Mouse (Mus musculus) heart, embryonic 16.5 days (tissue): ENCODE results near the gene Parp9. TPM values are rescaled to one million over a fixed set of nuclear protein-coding genes. Genes with fewer than 3 reads are reported as not detected.

Source experiments
- ATAC-seq: fragments of 200-750 bp; cut with Nextera tagmentation; replicated peaks from 2 replicates; pipeline ENCODE4 v1.8.0; 2017; ENCODE audit warnings: moderate number of reproducible peaks; ENCODE audit not compliant: insufficient read depth, low FRiP score; ENCODE audit errors: extremely low read depth
- H3K27ac ChIP-seq: fragments of 300-500 bp; sonication (generic); 2 replicates; pipeline ENCODE4 v1.5.1; 2014; ENCODE audit warnings: mild to moderate bottlenecking, low read length, control low read depth, moderate library complexity
- H3K27me3 ChIP-seq: fragments of 300-500 bp; sonication (generic); 2 replicates; pipeline ENCODE4 v1.6.1; 2014; ENCODE audit warnings: low read length, mixed read lengths; ENCODE audit not compliant: control insufficient read depth, insufficient read depth
- H3K36me3 ChIP-seq: fragments of 300-500 bp; sonication (generic); 2 replicates; pipeline ENCODE4 v1.6.1; 2014; ENCODE audit not compliant: control insufficient read depth, insufficient read depth
- H3K4me1 ChIP-seq: fragments of 300-500 bp; sonication (generic); 2 replicates; pipeline ENCODE4 v1.6.1; 2014; ENCODE audit warnings: low read length, mixed read lengths; ENCODE audit not compliant: control insufficient read depth, insufficient read depth
- H3K4me2 ChIP-seq: fragments of 300-500 bp; sonication (generic); 2 replicates; pipeline ENCODE4 v1.6.1; 2014; ENCODE audit warnings: low read depth, mild to moderate bottlenecking, control low read depth, low read length
- H3K4me3 ChIP-seq: fragments of 300-500 bp; sonication (generic); 2 replicates; pipeline ENCODE4 v1.5.1; 2014; ENCODE audit warnings: mild to moderate bottlenecking, control low read depth, low read length
- H3K9ac ChIP-seq: fragments of 300-500 bp; sonication (generic); 2 replicates; pipeline ENCODE4 v1.6.1; 2014; ENCODE audit warnings: low read length, control low read depth
- H3K9me3 ChIP-seq: fragments of 300-500 bp; sonication (generic); replicated peaks from 2 replicates; pipeline ENCODE4 v1.6.1; 2016; ENCODE audit warnings: low read length; ENCODE audit not compliant: control insufficient read depth
- WGBS: fragments of 180-500 bp; shearing (Covaris S2); extraction: QIAGEN DNeasy Blood & Tissue Kit; methylation state at CpG from one replicate; pipeline ENCODE4 v1.1.7; 2014; 5-methylcytosine and 5-hydroxymethylcytosine counted together
- polyA plus RNA-seq: library from polyadenylated mRNA; unstranded; fragments of >200 nt; fragmentation: Nextera tagmentation; extraction: Ambion mirVana; gene quantifications from 2 replicates; pipeline ENCODE4 v1.2.1, GENCODE M21; 2015

Gene Parp9
- polyA plus RNA-seq, 1 experiment from 2014 or later, result 15.4 TPM

DNA sequence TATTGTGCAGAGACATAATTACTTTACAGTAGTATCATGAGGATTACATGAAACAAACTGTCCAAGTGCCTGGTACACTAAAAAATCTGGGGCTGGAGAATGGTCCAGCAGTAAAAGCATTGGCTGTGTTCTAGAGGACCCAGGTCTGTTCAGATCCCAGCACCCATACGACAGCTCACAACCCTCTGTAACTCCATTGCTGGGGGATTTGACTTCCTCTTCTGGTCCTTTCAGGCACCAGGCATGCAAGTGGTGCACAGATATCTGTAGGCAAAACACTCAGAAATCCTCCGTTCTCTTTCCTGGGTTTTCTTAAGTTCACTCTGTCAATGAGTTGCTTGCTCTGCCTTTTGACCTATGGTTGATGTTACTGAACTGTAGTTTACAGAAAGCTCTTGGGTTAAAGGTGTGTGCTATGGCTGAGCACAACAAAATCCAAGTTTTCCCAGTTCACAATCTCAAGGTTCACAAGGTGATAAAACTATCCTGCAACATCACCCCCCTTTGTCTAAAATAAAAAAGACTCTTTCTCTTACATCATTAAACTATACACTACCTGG lies 16.5 kb upstream of the Parp9 start:
- Histone ChIP-seq H3K4me3 (no peak overlapping the region), H3K27me3 (no peaks in the 10 kb centered on the region), H3K9ac (no peak overlapping the region), H3K4me1 (no peaks in the 10 kb centered on the region), H3K27ac (no peak overlapping the region), H3K9me3 (no peaks in the 10 kb centered on the region), H3K4me2 (no peak overlapping the region), H3K36me3 (no peaks in the 10 kb centered on the region)
- no peak for ATAC-seq
- WGBS, result 79% methylated on average over 2 of the region's 2 CpGs

DNA sequence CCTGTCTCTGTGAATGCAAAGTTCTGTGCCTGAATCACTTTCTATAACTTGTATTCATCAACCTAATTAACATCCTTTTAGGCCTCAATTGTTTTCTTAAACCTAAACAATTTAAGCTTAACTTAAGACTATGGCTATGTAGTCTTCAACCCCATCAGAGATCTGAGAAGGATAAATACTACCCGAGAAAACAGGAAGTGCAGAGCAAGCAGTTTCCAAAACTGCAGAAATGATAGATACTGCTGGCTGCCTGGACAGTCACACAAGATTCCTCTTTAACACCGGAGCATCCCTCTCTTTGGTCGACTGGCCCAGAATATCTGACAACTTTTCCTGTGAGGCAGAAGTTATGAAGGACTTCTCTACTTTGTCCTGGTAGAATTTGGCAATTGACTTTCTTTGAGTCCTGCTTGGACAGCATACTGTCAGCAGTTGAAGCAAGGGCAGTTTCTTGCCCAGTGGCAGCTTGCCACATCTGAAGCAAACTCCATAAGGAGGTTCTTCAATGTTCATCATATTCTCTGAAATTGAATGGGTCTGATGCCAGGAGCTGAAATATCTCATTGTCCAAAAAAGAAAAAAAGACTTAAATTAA lies 15.9 kb upstream of the Parp9 start:
- H3K4me1 ChIP-seq, result no peaks in the 10 kb centered on the region
- no peak overlapping the region for H3K9ac ChIP-seq
- H3K4me3 ChIP-seq, result no peak overlapping the region
- WGBS, result 72% methylated on average over 3 of the region's 3 CpGs
- ATAC-seq, result no peak
- no peak overlapping the region for H3K4me2 ChIP-seq
- H3K27ac ChIP-seq, result no peak overlapping the region
- H3K9me3 ChIP-seq, result no peaks in the 10 kb centered on the region
- peaks cover 2% of the 10 kb centered on the region; the same call in 1 of the 2 replicates for H3K36me3 ChIP-seq
- H3K27me3 ChIP-seq, result no peaks in the 10 kb centered on the region

DNA sequence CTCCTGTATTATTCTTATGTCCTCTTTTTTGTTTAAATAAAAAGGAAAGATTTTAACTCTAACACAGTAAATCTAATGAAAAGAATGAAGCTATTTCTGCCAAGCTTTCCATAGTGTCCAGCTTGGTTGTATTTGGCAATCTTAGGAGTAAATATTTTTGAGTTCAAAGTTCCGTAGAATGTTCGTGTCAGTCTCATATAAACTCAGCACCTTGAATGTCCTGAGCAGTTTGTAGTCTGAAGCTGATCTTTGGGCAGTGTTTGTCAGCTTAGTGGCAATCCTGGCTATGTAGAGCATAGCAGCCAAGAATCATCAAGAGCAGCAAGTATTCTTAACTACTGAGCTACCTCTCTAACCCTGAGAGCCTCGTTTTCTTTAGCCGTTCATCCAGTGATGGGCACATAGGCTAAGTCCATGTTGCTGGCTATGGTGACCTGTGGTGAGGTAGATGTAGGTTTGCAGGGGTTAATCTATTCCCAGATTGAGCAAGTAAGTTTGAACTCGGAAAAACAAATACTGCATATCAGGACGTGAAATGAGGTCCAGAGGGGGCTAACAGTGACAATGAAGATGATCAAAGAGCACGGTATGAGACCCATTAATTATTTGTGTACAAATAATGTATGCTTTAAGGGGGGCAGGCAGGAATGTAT lies 14.6 kb upstream of the Parp9 start:
- H3K27me3 ChIP-seq, result no peaks in the 10 kb centered on the region
- ATAC-seq, result no peak
- 71% methylated on average over 7 of the region's 7 CpGs for WGBS
- peaks cover 4% of the 10 kb centered on the region for H3K36me3 ChIP-seq
- no peak overlapping the region for H3K4me2 ChIP-seq
- no peaks in the 10 kb centered on the region for H3K4me1 ChIP-seq
- H3K9me3 ChIP-seq, result no peaks in the 10 kb centered on the region
- no peak overlapping the region for H3K9ac ChIP-seq
- no peak overlapping the region for H3K4me3 ChIP-seq
- no peak overlapping the region for H3K27ac ChIP-seq

DNA sequence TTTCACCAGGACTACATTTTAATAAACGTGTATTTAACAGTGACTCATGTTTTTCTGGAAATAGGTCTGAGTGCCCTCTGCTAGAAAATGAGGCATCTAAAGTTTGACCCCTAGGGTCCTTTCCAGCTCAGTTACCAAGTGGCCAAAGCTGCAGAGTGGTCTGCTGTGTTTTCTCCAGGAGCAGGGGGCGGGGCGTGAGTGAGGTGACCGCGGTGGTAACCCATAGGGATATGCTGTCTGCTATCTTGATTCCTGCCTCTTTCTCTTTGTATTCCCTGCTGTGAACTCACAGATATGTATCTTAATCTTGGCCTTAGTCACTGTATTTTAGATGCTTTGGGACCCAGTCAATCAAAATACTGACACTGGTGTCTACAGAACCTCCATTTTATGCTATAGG lies 13.9 kb upstream of the Parp9 start:
- H3K9me3 ChIP-seq, result no peaks in the 10 kb centered on the region
- no peak overlapping the region for H3K27ac ChIP-seq
- no peak overlapping the region for H3K9ac ChIP-seq
- H3K27me3 ChIP-seq, result no peaks in the 10 kb centered on the region
- WGBS, result 79% methylated on average over 5 of the region's 5 CpGs
- H3K4me1 ChIP-seq, result no peaks in the 10 kb centered on the region
- H3K4me2 ChIP-seq, result no peak overlapping the region
- ATAC-seq, result no peak
- H3K4me3 ChIP-seq, result no peak overlapping the region
- H3K36me3 ChIP-seq, result peaks cover 8% of the 10 kb centered on the region

DNA sequence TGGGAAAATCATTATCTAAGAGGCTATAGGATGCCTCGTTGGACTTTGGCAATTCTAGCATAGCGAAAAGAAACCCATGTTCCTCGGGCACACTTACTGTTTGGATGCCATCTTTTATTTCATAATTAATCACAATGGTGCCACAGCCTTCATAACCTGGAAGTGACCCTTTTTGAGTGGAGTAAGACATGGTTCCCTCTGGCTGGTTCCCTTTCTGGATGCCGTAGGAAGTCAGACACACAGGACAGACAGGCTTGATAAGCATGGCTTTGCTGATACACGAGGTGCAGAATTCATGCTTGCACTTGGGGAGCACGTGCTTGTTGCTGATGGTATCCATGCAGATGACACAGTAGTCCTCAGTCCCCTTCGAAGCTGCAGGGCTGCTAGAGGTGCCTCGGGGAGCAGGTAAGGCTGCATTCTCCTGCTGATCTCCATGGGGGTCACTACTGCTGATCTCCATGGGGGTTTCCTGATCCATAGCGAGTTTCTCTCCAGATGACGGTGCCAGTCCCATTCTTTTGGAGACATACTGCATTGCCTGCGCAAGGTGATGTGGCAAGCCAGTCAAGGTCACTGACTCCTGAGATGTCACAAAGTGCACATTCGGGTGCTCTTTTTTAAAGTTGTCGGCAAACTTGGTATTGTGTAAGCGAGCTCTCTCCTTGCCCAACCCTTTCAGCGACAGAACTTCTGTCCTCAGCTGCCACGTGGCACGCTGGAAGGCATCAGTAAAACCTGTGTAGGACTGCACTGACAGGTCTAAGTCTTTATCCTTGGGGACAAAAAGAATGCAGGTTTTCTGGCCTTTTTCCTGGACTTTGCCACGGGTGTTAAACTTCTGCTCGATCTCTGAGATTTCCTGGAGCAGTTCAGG lies 5.9 kb upstream of the Parp9 start:
- H3K36me3 ChIP-seq, result peaks cover 5% of the 10 kb centered on the region
- H3K4me3 ChIP-seq, result no peak overlapping the region
- H3K4me1 ChIP-seq, result no peaks in the 10 kb centered on the region
- no peak for ATAC-seq
- H3K27me3 ChIP-seq, result no peaks in the 10 kb centered on the region
- H3K9ac ChIP-seq, result no peak overlapping the region
- H3K4me2 ChIP-seq, result no peak overlapping the region
- 78% methylated on average over 19 of the region's 19 CpGs for WGBS
- H3K9me3 ChIP-seq, result no peaks in the 10 kb centered on the region
- no peak overlapping the region for H3K27ac ChIP-seq

DNA sequence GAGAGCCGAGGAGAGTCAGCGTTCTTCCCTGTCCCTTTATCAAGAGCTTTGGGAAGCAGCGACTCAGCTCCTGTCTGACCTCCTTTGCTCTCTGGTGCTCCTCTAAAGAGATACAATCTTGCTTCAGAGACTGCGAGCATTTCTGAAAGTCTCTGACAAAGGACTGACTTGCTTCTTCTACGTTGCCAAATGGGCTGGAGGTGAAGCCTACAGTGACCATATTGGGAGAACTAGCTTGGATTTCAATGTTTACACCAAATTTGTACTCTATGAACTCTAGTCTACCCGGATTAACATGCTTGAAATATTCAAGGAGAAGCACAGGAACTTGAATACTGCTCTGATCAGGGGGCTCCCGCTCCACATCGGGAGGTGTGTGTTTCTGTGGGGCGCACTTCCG lies 5.1 kb upstream of the Parp9 start:
- no peak for ATAC-seq
- Histone ChIP-seq H3K9me3 (no peaks in the 10 kb centered on the region), H3K9ac (no peak overlapping the region), H3K36me3 (peaks cover 5% of the 10 kb centered on the region), H3K4me3 (no peak overlapping the region), H3K27me3 (no peaks in the 10 kb centered on the region), H3K4me2 (no peak overlapping the region), H3K27ac (no peak overlapping the region), H3K4me1 (no peaks in the 10 kb centered on the region; the same call in 1 of the 2 replicates)
- WGBS, result 73% methylated on average over 10 of the region's 10 CpGs

DNA sequence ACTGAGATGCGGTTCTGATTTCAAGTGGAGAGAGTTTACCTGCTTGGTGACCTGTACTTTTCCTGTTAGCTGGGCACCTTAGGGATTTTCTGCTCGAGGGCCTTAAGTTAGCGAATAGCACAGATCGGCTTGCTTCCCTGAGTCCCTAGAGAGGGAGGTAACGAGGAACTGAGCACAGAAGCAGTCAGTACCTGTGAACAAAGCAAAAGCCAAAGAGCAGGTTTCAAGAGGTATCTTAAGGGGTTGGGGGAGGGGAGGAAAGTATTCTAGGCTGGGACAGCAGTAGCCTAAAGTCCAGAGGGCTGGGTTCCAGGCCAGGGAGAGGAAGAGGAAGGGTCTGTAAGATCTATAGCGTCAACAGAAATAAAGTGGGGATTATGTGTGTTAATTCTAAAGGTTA lies 991 bp downstream of the Parp9 start:
- peaks cover 13% of the 10 kb centered on the region for H3K36me3 ChIP-seq
- H3K4me3 ChIP-seq, result peak overlapping the region; percentile 91
- peaks cover 4% of the 10 kb centered on the region; the same call in 1 of the 2 replicates for H3K4me1 ChIP-seq
- H3K27ac ChIP-seq, result peak overlapping the region; percentile 85
- WGBS, result 5% methylated on average over 6 of the region's 6 CpGs
- no peaks in the 10 kb centered on the region for H3K27me3 ChIP-seq
- H3K4me2 ChIP-seq, result peak overlapping the region; percentile 97
- ATAC-seq, result peak; percentile 29
- no peaks in the 10 kb centered on the region for H3K9me3 ChIP-seq
- H3K9ac ChIP-seq, result peak overlapping the region; percentile 95

DNA sequence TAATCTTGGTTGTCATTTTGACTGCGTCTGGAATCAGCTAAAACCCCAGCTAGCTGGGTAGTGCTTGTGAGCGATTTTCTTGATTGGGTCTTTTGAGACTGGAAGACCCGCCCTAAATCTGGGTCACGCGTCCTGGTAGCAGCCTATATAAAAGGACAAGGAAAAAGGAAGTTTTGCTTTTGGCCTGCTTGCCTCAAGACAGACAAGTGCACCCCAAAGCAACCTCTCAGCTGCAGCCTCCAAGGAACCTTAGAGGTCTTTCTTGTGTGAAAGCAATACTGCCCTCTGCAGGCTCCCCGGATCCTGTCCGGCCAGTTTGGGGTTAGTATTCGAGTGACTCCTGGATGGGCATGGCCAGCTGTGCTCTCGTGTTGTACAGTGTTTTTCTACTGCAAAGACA lies 1.4 kb downstream of the Parp9 start:
- 14% methylated on average over 9 of the region's 9 CpGs for WGBS
- Histone ChIP-seq H3K9me3 (no peaks in the 10 kb centered on the region), H3K27me3 (no peaks in the 10 kb centered on the region), H3K4me2 (peak overlapping the region; percentile 97), H3K27ac (peak overlapping the region; percentile 85), H3K9ac (peak overlapping the region; percentile 95), H3K36me3 (peaks cover 13% of the 10 kb centered on the region), H3K4me3 (peak overlapping the region; percentile 91), H3K4me1 (peaks cover 4% of the 10 kb centered on the region; the same call in 1 of the 2 replicates)
- ATAC-seq, result peak; percentile 47
